Mouse (Mus musculus) c-Kit-positive CD71-positive TER-119-negative erythroid progenitor cells, embryonic 14.5 days (primary cell): Measurements from ENCODE around the gene Nxn.

Source experiments
- DNase-seq: peaks from one replicate; pipeline ENCODE4 v3.0.0-alpha.2; 2013; ENCODE audit warnings: low read depth

Gene Nxn

DNA sequence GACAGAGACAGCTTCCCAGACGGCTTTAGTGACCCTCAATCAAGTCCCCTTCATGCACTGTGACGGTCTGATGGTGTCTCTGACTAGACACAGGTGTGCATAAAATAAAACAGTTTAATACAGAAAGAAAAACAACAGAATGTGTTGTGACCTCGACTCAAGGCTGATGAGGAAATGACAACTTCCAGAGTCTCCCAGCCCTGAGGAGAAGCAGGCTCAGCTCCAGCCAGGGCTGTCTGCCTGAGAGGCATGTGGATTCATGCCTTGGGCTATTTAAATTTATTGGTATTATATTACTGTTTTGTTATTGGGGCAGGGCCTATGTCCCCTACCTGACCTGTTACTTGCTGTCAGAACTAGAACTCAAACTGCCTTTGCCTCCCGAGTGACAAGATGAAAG, 37.5 kb downstream of the Nxn start:
- no peak for DNase-seq

DNA sequence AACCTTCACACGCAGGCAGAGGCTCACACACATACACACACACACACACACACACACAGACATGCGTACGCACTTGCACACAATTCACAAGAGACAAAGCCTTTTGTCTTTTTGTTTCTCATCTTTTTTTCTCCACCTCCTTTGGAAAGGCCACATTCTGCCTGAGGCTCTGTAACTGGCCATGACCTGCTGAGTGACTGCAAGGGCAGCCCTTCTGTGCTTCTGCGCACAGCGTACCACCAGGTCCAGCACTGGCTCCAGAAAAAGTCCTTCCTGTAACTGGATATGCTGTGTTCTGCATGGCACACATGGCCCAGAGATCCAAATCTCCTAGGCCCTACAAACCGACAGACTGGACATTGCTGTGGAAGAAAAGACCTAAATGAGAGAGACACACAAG, 38.7 kb downstream of the Nxn start:
- DNase-seq = no peak

DNA sequence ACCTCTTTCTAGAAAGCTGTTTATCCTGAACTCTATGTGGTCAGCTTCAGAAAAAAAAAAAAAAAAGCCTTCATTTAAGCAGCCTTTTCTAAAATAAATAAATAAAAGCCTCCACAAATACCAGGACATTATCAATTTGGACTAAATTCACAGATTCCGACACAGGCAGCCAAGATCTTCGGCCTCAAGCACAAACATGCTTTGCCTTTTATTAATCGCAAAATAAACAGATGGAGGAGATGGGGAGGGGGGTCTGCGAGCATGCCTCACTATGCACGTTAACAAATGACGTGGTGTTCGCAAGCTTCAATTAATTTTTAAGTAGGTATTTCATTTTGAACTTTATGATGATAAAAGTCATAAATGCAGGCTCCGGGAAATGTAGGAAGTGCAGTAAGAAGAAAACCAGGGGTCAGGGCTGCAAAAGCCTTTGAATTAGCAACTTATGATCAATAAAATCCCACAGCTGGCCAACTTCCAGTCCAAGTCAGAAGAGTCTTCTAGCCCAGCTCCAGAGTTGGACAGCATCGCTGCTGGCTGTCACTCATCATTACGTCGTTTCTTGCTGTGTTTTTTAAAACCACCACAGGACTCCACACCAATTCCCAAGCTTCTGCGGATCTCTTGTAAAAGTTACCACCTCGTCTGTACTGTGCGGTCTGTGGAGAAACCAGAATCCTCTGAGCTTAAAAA, 40.2 kb downstream of the Nxn start:
- no peak for DNase-seq

DNA sequence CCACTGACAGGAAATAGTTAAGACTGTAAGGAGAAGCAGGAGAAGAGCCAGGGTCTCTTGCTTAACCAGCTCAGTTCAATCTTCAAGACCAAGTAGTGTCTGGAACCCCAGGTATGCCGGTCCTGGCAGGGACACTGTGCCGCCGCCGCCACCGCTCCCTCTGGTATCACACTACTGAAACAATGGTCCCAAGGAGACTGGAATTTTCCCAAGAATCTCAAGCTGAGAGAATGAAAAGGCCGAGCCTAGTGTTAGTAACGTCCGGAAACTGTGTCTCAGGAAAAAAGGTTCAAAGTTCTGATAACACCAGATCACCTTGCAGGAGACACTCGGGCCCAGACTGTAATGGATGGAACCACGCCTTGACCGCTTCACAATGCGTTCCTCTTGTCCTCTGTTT, 41.5 kb downstream of the Nxn start:
- no peak for DNase-seq

DNA sequence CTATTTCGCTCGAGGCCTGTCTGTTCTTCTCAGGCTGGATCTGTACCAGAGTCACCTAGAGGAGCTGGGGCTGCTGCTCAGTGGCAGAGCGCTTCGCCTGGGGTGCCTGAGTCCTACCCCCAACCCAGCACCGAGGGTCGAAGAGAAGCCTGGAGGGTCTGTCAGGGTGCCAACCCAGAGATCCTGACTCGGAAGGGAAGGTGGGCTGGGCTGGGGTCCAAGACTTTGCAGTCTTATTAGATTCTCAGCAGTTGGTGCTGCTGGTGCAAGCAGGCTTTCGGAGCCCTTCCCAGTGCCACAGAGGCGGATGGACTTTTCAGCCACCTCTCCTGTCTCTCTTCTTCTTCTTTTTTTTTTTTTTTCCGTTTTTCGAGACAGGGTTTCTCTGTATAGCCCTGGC, 42.8 kb downstream of the Nxn start:
- DNase-seq = no peak

DNA sequence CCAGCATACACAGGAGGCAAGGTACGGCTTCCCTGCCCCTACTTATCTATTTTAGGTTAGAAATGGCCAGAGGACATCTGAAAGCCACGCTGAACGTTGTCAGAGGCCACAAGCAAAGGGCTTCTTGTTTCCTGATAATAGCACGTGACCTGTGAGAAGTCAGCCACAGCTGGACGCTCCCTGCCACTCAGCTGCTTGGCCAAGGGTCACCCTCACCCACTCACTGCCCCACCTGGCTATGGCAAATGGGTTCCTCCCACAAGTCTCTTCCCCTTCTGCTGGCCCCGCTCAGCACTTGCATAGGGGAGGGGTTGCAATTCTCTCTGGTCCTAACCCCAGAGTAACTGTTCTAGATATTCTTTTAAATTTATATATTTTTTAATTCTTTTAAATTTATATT, 43.5 kb downstream of the Nxn start:
- no peak for DNase-seq

DNA sequence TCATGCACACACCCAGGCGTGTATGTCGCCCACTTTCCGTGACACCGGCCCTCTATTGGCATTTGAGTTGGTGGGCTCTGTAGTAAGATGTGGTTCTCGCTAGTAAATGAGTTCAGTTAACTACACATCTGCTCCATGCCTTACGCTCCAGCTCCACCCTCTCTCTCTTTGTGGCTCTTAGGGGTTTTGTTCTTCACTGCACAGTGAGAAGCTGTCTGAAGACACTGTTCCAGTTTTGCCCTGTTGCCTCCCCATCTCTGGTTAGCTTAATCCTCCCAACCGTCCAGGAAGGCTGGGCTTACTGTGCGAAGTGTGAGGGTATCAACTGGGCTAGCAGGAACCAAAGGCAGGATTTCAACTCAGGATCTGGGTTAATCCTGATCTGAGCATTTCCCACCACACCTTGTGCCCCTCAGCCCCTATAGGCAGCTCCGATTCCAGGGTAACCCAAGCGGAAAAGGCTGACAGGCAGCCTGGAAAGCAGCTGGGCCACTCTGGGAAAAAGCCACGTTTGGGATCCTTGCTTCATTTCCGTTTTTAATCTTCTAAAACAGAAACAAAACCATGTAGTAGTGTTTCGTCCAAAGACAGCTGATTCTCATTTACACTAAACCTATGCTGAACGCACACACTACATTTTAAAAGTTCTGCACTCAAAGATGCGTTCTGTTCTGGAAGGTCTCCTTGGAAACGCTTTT, 45.9 kb downstream of the Nxn start:
- no peak for DNase-seq

DNA sequence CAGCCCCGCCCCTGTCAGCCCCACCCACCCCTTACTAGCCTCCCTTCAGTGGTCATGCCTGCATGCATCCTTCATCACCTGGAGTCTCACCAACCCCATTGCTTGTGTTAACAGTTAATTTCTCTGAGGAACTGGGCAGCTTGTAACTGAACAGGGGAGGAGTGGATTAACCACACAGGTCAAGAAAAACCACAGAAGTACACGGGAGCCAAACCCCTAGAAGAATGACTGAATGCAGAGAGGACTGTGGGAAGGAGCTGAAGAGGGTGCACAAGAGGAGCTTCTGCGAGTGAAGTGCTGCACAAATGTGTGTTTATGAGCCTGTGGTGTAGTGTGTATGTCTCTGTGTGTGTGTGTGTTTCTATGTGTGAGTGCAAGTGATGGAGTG, 47.3 kb downstream of the Nxn start:
- no peak for DNase-seq

DNA sequence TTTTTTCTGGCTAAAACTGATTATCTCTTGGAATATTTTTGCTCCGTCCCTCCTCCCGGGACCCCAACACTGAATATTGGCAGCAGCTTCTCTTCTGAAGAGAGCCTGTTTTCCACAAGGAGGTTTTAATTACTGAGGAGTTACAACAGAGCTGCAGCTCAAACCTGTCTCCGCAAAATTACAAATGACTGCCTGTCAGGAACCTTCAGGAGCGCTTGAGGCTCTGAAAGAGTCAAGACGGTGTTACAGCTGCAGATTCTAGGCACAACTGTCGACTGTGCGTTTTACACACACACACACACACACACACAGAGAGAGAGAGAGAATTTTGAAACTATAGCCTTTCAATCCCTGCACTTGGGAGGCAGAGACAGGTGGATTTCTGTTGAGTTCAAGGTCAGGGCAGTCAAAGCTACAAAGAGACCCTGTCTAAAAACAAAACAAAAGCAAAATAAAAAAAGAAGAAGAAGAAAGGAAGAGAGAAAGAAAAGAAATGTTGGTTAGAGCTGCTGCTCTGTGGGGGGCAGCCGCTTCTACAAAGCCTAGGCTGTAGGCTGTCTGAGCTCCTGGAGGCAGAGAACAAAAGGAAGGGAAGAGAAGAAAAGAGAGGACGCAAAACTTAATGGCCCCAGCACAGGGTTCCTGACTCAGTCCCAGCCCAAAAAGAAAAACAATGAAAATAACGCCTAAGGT, 47.9 kb downstream of the Nxn start:
- no peak for DNase-seq

DNA sequence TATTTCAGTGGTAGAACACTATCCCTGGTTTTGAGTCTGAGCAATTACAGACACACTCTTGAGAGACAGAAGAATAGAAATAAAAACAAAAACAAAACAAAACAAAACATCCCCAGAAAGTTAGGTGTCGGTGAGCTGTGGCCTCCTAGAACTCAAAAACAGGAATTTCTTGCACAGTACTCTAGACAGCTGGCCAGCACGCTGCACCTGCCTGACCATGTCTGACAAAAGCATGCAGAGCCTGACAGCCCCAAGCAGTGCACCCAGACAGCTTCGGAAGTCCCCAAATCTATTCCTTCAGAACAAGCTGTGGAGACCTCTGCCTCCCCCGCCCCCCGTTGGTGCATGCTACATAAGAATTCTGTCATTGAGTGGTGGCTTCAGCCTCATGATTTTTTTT, 49.1 kb downstream of the Nxn start:
- no peak for DNase-seq

DNA sequence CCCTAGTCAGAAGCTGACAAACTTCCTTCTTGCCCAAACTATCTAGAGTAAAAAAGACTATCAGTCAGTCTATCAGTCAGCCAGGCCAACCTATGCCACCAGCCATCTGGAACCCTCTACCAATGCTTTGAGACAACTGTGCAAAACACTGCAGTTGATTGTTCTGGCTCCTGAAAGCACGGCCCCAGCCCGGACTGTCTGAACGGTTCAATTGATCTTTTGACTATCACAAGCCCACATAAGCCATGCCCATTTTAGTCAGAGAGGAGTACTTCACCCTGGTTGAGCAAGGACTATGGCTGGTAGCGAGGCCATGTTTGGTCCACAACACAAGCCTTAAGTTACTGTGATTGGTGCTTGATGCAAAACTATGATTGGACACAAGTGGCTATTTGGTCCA, 51.4 kb downstream of the Nxn start:
- no peak for DNase-seq

DNA sequence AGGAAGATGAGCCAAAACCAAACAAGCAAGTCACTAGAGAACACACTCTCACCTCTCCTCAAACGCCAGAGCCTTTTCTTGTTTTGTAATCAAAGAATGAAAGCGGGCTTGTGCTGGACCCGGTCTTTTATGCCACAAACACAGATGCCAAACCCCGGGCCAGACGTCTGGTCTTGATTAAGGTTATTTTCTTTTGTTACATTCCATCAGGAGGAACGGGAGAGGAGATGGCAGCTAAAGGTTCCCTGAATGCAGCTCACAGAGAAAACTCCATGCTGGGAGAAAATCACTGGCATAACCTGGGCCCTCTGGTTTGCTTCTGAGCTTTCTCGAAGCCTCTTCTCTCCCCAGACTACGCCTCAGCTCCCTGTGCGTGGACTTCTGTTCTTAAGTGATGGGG, 55.9 kb downstream of the Nxn start:
- DNase-seq = no peak

DNA sequence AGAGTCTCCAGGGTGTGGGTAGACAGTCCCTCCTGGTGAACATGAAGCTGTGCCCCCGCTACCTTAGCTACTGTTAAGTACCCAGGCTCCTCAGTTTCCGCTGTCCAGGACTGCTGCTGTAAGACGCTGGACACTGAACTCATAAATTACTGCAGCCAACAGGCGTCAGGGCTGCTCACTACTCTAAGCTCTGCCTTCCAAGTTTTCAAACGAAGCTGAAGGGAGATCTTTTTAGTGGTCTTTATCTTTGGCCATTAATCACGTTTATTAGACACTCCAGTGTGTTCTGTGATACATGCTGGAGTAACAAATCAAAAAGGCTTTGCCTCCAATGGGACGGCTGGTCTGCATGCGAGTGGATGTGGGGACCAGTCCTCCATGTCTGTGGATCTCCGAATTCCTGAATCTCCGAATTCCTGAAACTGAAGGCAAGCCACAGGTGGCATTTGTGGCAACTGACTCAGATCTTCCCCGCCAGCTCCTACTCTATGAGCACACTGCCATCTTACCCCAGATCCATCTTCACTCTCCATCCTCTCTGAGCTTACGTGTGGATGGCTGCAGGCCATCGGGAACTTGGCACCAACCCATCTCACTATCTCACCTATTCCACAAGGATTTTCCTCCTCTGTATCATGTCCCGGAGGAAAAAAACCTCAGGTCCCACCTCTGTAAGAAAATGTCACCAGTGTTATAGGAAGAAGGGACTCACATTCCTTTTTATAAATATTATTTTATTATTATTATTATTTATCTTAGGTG, 56.9 kb downstream of the Nxn start:
- no peak for DNase-seq

DNA sequence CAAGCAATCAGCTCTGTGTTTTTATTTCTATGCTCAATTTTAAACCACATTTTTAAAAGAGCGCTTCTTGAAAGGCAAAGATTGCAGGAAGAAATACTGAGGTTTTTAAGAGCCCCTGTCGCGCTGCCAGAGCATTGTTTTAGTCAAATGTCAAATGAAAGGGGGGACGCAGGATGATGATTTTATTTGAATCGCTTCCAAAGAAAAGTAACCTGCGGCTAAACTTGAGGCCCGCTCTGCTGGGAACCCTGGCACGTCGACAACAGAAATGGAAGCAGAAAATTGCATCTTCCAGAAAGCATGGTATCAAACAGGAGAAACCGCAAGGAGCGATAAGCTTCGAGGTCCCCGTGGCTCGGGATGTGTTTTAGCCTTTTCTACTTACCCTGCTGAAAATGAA, 57.8 kb downstream of the Nxn start:
- DNase-seq = no peak

DNA sequence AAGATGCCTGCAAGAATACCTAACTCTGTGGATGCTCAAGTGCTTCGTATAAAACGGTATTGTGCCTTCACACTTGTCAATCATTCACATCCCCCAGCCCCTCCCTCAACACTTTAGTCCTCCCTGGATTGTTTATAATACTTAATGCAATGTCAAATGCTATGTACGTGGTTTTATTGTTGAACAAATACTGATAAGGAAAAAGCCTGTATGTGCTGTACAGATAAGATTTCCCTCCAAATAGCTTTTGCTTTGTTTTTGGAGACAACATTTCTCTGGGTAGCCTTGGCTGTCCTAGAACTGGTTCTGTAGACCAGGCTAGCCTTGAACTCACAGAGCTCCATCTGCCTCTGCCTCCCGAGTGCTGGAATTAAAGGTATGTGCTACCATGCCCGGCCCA, 59.1 kb downstream of the Nxn start:
- DNase-seq = no peak

DNA sequence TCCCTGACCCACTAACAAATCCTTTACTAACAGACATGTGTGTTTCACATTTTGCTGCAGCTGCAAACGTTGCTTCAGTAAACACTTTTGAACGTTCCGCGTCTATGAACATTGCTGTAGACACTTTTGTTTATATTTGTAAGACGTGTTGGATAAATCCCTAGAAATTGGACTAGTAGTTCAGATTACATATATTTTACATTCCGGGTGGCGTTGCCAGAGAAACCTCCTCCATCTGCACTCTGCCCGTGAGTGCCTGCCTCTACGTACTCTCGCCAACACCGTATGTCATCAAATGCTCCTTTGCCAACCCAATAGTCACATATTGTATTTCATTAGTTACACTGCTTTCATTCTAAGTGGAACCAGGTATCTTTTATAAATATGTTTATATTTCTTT, 59.8 kb downstream of the Nxn start:
- no peak for DNase-seq

DNA sequence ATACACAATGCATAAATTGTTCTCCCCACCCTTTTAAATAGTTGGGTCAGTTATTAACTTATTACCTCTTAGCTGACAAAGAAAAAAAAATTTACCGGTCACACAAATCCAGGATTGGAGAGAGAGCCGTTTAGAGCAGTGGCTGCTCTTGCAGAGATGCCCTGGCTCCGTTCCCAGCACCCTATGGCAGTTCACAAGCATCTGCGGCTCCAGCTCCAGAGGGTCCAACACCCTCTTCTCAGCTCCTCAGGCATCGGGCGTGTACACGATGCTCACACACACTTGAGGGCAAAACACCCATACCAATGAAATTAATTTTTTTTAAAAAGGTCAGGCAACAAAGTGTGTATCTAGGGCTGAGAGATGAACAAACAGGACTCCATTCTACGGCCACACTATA, 60.3 kb downstream of the Nxn start:
- DNase-seq = no peak

DNA sequence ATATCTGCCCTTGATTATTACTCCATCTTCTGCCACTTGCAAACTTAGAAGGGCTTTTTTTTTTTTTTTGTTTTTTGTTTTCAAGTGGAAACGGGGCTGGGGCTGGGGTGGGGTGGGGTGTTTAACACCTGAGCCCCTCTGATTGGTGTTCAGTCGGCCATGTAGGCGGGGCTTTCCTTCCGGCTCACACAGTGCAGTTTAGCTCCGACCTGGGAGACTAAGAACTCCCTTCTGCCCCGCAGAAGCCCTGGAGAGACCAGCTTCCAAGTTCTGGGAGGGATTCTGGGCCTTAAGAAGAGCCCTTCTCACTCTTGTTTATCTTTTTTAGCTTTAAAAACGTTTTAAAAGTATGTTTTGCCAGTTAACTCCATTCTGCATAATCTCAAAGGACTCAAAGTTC, 61.2 kb downstream of the Nxn start:
- peak; percentile 19 for DNase-seq

DNA sequence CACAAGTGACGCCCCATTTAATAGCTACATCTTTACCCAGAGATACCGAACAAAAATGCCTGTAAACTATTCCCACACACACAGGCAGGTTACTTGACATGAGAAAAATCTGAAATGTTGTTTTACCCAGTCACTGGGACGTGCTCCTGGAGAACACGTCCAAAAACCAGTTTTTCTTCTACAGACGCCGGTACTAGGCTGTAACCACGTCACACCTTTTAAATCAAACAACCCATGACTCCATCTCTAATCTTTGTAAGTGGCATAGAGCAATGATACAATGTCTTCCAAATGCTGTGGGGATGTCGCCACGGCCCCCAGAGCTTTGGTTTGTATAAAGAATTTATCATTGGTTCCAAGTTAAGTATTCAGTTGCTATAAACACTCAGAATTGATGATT, 61.7 kb downstream of the Nxn start:
- DNase-seq = no peak

DNA sequence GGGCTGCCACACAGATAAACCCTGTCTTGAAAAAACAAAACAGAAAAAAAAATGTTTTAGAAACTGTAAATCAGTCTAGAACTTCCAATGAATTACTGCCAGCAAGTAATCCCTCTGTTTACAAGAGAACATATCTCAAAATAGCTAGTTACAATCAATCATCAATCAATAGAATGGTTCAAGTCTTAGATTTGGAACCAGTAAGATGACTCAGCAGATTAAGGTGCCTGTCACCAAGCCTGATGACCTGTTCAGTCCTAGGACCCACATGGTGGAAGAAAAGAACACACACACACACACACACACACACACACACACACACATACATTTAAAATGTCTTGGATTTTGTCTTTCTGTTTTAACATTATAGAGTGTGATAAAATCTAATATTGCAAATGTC, 62.7 kb downstream of the Nxn start:
- no peak for DNase-seq

DNA sequence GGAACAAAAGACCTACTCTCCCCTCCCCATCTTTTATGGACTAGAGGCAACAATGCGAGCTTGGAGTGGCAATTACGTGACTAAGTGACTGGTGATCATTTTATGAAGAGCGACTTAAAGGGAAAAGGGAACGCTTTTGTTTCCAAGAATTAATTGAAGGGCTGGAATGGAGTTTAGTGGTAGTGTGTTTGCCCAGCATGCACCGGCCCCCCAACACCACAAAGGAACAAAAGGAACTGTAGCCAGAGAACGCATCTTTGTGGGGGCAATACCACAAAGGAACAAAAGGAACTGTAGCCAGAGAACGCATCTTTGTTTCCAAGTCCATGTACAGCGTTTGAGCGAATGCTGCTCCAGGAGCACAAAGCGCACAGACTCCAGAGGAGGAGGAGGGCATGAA, 64.0 kb downstream of the Nxn start:
- no peak for DNase-seq

DNA sequence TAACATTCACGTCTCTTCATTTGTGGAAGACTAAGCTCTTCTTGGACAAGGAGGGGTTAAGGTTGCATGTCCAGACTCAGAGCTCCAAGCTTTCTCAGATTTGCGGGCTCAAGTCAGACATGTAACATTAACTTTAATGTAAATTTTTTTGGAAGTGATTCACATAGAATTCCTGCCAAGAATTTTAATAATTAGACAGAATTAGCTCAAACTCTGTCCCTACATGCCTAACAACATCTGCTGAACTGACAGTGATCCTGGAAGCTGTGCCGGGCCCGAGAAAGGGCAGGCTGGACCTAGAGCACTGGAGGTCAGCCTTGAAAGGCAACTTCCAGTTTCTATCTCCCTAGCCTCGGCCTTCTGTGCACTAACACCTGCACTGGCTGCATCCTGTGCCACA, 66.7 kb downstream of the Nxn start:
- DNase-seq = no peak
